Mouse (Mus musculus): ENCODE measurements around the gene Fkrp.
A peak's percentile ranks its signal among the peaks of the same experiment; 100 is the strongest.

Fkrp gene

DNA sequence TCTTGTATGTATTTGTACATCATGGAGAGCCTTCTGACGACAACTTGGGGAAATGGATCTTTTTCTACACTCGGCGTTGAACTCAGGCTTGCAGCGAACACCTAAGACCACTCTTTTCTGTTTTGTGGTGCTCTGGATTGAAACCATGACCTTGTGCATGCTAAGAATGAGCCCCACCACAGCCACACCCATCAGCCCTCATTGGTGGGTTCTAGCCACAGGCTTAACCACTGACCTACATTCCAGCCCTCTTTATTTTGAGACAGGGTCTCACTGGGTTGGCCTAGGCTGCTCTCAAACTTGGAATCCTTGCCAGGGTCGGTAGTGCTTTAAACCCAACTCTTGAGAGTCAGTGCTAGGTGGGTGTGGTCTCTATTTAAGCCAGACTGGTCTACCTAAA, 21.6 kb downstream of the Fkrp start:
- DNase-seq (ENCODE audit: low read depth, low spot score), result no peak

DNA sequence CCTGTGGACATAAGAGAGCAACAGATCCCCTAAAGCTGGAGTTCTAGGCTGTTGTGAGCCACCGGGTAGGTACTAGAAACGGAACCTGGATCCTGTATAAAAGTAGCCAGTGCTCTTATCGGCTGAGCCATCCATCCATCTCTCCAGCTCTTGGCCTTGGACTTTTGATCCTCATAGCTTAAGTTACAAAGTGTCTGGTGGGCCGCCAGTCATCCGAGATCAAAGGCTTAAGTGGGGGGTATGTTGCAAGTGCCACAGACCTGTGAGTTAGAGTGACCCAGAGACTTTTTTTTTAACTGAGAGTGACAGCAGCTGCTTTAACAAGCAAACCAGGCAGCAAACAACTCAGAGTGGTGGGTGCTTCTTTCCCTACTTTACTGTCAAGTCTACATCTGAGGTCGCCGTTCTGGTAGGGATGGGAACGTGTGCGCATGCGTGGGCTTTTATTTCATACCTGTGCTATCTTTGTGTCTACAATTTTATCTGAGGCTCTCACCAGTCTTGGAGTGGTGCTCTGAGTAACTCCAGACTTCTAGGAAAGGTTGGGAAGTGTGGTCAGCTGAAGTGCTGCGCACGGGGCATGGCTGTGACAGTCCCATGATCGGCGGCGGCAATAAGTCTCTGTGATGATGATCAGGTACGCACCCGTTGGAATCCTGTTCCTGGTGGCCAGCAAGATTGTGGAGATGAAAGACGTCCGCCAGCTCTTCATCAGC, 23.4 kb downstream of the Fkrp start:
- DNase-seq (ENCODE audit: low read depth, low spot score), result no peak

DNA sequence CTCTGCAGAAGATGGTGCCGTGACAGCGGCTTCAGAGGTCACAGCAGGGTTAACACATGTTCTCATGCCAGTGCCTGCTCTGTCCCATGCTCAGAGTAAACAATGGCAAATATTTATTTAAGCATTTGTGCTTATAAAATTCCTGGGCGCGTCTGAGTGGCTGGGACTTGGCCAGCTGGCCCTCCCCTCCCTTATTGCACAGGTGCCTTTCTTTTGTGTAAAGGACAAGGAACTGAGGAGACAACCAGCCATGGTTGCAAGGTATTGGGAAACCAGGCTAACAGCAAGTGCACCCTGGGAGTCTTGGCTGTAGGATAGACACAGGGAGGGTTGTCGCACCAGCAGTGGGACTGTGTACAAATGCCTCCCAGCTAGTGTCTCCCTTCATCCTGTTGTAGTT, 24.2 kb downstream of the Fkrp start:
- DNase-seq (ENCODE audit: low read depth, low spot score), result no peak

DNA sequence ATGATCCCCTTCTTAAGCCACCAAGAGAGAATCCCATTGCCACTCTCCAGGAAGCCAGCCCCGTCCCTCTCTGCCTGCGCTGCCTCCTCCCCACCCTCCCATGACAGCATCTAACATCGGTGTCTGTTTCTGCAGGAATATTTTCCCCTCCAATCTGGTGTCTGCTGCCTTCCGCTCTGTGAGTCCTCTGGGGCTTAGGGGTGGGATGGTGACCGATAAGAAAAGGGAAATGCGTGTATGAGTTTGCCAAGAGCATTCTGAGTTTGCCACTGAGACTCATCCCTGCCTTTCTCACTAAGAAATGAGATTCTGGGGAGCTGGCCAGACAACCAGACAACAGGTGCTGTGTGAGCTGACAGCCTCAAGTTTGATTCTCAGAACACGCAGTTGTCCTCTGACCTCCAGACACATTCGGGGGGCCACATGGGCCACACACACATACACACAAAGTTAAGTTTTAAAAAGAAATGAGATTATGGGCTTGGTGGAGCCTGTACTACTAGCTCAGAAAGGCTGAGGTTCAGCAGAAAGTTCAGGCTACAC, 30.9 kb downstream of the Fkrp start:
- DNase-seq (ENCODE audit: low read depth, low spot score), result no peak

DNA sequence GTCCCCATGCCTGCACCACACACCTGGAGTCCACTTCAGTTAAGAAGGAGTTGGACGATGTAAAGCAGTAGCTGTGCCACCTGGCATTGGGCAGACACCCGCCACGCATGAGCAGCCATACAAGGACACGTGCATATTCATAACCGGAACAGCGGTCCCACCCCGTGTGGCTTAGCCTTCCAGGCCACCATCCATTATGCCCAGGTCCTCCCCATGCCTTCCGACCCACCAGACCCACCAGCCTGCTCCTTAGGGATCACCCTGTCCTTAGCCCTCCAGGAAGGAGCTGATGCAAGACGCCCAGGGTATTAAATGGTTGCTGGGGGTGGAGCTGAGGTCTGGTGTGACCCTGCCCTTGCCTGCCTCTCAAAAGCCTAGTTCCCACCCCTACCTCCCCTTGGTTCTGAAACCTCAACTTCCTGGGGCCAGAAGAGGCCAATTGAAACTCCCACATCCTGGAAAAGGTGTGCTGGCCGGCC, 32.0 kb downstream of the Fkrp start:
- peak; percentile 49 for DNase-seq (ENCODE audit: low read depth, low spot score)

DNA sequence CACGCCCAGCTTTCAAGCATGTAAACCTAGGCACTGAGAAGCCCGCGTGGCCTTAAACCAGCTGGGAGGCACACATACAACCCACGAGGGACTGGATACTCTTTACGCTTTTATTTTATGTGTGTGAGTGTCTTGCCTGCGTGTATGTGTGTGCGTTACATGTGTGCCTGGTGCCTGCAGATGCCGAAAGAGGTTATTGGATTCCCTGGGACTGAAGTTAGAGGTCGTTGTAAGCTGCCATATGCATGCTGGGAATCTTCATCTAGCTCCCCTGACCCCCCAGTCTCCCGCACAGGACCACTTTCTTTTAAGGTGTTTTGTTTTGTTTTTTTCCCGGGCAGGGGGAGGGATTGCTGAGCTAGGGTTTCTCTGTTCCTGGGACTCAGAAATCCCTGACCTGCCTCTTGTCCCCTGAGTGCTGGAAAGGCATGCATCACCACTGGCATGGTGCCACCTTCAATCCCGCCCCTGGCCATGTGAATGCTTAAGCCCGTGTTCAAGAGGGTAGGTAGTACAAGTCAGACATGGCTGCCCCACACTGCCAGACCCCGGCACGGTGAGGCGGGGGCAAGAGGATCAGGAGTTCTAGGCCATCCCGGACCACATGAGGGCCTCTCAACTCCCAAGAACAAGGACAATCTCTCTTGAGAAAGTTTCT, 32.6 kb downstream of the Fkrp start:
- DNase-seq (ENCODE audit: low read depth, low spot score), result no peak

DNA sequence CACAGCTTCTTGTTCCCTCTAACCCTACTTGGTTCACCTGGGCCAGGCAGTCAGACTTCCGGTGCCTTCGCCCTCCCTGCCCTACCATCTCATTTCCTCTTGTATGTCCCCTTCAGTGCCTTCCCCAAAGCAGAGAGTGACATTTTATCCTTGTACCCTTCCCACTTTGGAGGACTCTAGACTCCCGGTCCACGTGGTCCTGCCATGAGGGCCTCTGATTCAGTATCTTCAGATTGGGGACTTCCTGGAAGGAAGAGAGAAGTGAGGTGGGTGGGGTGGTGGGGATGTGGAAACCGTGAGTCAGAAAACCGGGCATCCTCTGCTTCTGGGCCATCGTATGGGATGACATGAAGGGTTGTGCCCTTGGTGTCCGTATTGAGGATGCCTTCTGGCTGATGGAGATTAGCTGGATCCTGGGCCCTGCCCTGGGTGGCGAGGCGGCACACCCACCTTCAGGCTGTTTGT, 33.3 kb downstream of the Fkrp start:
- peak; percentile 87 for DNase-seq (ENCODE audit: low read depth, low spot score)

DNA sequence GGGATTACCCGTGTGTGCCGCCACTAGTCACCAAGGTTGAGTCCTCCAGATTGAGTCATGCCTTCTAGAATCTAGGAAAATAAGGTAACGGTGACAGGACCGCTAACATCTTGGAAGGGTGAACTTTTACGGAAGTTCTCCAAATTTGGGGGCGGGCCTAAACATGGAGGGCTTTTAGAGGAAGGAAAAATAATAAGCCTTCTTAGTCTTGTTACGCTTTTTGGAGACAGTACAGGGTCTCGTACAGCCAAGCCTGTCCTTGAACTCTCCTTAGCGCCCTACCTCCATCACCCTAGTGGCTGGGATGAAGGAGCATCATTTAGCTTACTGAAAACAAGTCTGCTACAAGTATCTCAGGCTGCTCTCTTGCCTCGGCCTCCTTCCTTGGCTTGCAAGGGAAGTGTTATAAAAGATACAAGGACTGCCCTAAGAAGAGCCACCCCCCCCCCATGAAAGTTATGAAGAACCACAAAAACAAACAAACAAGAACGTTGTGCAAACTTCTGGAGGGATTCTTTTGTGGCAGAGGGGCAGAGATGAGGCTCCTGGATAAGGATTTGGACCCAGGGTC, 33.9 kb downstream of the Fkrp start:
- DNase-seq (ENCODE audit: low read depth, low spot score), result no peak

DNA sequence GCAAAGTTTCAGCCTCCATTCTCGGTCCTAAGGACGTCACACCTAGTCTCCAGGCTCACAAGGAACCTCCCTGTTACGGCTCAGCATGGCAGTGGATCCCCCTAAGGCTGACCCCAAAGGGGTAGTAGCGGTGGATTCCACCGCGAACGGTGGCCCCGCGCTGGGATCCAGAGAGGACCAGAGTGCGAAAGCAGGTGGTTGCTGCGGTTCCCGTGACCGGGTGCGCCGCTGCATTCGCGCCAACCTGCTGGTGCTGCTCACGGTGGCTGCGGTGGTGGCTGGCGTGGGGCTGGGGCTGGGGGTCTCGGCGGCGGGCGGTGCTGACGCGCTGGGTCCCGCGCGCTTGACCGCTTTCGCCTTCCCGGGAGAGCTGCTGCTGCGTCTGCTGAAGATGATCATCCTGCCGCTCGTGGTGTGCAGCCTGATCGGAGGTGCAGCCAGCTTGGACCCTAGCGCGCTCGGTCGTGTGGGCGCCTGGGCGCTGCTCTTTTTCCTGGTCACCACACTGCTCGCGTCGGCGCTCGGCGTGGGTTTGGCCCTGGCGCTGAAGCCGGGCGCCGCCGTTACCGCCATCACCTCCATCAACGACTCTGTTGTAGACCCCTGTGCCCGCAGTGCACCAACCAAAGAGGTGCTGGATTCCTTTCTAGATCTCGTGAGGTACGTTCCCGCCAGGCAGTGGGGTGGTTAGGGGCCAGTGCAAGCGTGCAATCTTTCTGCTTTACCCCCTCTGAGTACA, 34.5 kb downstream of the Fkrp start:
- no peak for DNase-seq (ENCODE audit: low read depth, low spot score)

DNA sequence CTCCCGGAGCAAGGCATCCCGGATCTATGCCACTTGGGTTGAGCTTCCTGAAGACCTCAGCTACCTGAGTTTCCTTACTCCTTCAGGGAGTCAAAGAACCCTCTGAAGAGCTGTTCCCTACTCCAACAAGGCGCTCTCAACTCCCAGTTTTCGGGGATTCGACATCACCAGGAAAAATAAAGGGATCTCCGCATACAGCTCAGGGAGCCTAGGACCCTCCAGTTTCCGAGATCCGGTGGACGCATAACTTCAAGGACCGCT, 35.0 kb downstream of the Fkrp start:
- no peak for DNase-seq (ENCODE audit: low read depth, low spot score)

DNA sequence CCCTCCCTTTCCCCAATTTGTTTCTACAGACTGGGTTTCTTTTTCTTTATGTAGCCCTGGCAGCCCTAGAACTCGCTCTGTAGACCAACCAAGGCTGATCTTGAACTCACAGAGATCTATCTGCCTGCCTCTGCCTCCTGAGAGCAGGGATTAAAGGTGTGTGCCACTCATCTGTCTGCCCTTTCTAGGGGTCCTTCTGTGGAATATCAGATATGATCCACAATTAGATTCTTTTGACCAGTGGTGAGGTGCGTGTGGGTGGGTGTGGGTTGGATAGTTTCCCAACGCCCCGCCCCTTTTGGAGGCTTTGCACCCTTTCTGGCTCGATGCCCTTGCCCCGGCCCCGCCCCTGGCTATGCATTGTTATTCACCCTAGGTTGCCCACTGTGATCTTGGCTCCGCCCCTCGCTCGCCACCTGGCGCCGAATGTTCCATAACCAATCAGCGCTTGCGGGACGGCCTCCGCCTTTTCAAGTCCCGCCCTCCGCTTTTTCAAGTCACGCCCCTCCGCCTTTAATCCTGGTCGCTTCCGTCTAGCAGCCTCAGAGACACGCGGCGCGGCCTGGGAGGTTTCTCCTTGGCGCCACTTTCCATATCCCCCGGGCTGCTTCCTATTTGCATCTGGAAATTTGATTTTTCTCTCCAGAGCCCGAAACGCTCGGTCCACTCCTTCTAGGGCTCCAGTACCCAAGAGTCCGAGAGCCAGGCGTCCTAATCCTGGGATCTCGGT, 35.5 kb downstream of the Fkrp start, which contains the start of gene Slc1a5:
Gene Slc1a5 (plus strand): TSS at position 516 of the 730 bp plus-strand sequence.
- peak; percentile 91 for DNase-seq (ENCODE audit: low read depth, low spot score)

DNA sequence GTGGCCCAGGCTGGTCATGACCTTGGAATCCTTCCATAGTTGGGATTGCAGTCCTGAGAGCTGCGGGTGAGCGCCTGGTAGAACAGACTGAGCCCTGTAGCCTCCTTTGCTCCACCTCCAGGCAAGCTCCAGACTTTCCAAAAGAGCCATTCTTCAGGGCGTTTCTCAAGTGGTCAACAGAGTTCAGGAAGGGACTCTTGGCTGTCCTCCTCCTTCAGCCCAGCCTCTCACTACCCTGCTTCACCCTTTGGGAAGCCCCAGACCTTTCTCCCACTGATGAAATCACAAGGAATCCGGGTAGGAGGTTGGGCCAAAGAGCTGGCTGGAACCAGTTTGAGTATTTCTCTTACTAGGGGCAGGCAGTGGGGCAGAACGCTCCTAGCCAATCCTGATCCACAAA, 36.5 kb downstream of the Fkrp start:
- DNase-seq (ENCODE audit: low read depth, low spot score), result no peak

DNA sequence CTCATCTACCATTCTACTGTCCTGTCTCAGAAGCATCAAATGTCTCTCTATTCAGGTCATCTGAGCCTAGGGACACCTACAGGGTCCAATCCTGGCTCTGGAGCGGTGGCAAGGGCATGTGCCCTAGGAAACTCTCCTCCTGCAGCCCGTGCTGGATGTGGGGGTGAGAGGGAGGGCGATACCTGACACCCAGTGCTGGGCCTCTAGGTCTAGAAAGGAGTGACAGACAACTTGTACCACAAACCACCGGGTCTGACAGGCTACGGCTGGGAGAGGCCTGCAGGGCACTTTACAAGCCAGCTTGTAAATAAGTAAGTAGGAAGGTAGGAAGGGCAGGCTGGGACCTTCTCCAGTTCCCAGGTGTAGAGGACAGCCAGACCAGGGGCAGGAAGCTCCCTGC, 40.6 kb downstream of the Fkrp start:
- DNase-seq (ENCODE audit: low read depth, low spot score), result no peak

DNA sequence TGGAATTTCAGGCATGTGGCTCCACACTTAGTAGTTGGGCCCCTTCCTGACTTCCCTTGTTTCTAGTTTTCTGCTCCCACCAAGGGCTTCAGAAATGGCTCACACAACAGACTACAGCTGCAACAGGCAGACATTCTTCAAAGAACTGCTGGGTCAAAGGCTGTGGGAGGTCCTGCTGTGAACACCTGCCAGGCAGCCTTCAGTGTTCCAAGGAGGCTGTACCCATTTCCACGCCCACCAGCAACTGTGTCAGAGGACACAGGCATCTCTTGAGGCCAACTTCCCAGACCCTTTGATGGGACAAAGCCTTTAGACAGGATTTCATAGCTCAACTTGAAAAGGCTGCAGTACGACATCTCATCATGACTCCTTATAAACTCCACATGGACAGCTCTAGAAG, 50.1 kb downstream of the Fkrp start:
- no peak for DNase-seq (ENCODE audit: low read depth, low spot score)

DNA sequence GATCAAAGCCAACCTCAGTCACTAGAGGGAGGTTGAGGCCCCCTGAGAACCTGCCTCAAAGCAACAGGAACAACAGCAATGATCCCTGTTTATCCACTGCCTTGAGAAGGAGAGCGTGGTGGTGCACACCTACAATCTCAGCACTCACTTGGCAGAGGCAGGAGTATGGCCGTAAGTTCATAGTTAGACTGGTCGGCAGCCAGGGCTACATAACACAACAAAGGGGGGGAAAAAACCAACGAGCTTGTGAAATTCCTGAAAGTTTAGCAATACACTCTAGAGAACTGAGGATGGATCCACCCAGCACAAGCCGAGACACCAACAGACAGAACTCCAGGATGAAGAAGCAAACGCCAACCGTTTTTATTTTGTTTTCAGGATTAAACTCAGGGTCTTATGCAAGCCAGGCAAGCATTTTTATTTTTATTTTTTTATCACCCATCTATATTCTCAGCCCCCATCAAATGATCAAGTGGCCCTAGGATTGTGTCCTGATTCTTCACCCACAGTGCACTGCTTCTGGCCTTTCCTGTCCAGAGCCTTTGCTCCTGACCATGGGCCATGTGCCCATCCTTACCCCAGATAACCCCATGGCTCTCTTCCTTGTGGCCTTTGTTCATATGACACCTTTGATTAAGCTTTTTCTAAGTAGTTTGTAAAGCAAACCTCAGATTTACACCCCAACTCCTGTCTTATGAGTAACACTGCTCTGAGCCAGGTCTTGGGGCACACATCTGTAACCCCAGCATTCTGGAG, 52.9 kb downstream of the Fkrp start:
- no peak for DNase-seq (ENCODE audit: low read depth, low spot score)

DNA sequence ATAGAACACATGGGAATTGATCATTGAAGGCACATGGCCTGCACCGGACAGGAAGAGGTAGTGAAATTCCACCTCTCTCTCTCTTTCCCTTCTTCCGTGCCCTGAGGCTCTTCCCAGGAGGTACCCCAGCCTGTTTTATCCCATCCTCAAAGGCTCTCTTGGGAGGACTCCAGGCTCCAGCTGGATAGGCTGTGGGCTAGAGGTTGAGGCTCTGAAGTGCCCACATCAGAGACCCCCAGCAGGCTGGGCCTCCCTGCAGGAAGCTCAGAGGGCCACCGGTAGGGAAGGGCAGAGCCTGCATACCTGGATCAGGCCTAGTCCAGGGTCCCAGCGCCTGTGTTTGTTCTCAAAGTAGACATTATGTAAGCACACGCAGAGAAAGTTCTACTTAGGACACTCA, 54.9 kb downstream of the Fkrp start:
- no peak for DNase-seq (ENCODE audit: low read depth, low spot score)

DNA sequence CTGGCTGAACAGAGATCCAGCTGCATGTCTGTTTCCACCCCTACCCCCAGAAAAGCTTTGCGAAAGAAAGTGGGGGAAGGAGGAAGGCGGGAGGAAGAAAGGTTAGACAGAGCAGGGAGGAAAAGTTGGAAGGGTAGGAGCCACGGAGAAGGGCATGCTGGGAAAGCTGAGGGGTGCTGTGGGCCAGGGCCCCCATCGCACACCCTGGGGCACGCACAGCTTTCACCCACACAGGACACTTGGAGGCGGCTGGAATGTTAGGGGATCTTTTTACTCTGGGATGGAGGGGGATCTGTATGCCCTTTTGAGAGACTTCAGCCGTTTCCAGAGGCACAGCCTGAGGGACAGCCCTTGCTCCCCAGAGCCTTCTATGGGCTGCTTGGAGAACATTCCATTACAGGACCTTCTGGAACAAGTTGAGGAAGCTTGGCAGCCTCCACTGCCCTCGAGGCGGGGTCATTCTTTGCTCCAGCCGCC, 55.5 kb downstream of the Fkrp start:
- DNase-seq (ENCODE audit: low read depth, low spot score), result no peak

DNA sequence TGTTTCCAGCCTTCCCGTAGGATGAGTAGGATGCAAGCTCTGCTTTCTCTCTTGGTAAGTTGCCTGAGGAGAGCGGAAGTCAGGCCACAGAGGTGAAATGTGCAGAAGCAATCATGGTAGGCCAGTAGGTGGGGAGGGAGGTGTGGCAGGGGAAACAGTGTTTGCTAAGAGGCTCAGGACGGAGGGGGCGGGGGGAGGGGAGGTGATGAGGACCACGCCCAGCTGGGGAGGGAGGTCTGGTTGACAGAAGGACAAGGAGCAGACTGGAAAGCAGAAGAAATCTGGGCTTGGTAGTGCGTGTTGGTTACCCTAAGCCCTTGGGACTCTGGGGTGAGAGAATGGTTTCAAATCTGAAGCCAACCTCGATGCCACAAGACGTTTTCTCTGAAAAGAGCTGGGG, 56.2 kb downstream of the Fkrp start:
- DNase-seq (ENCODE audit: low read depth, low spot score), result no peak
